Mouse (Mus musculus) left cerebral cortex, adult 8-10 months (tissue): ENCODE measurements around the gene Rpl36. TPM values are rescaled to one million over a fixed set of nuclear protein-coding genes. Genes with fewer than 3 reads are reported as not detected.

ENCODE experiments used
- DNase-seq, 2 experiments: peaks; one replicate each; pipeline ENCODE4 v3.0.0; 2022; ENCODE audit warnings: low spot score in 2 of 2
- total RNA-seq, 4 experiments: library from RNA; stranded (reverse); gene quantifications; 2 replicates each; pipeline ENCODE4 v1.2.4; 2022

Gene Rpl36
- total RNA-seq, 4 experiments from 2014 or later: 351 to 461 (median 392) TPM

- DNase-seq: no peak
Measured at GRCm38 (mm10) chr17:56647546-56647945, 34.3 kb downstream of the Rpl36 start.

GRCm38 (mm10) chr17:56651801-56652200, 38.6 kb downstream of the Rpl36 start:
- DNase-seq: no peak

DNA sequence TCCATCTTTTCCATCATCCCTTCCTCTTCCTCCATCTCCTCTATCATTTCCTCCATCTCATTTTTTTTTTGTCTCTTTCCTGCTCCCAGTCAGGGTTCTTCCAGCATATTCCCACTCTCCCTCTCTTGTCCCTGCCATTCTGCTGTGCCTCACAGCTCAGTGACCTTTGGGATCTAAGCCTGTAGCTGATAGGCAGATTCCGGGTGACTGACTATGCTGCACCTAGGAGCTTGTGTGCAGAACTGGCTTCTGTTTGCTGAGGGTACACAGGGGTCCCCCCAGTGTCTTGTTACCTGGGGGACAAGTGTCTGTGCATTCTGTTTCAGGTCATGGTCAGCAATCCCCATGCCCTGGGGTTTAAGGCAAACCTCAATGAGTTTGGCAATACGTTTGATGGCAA, 41.6 kb downstream of the Rpl36 start:
- DNase-seq: no peak

DNA sequence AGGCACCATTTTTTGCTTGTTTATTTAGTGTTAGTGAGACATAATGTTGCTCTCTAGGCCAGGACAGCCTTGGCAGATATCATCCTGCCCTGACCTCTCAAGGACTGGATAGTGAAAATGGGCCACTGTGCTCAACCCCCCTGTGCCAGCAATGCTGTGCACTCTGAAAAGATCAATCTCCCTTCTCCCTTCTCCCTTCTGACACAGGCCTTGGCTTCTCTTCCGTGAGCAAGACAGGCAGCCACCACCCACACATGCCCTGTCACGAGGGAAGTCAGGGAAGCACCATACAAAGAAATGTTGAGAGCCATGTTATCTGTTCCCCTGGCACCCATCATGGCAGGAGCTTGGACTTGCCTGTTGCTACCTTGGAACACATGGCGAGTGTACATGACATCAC, 42.1 kb downstream of the Rpl36 start:
- DNase-seq: no peak

- DNase-seq: no peak
Measured at GRCm38 (mm10) chr17:56656171-56656570, 43.0 kb downstream of the Rpl36 start.

DNA sequence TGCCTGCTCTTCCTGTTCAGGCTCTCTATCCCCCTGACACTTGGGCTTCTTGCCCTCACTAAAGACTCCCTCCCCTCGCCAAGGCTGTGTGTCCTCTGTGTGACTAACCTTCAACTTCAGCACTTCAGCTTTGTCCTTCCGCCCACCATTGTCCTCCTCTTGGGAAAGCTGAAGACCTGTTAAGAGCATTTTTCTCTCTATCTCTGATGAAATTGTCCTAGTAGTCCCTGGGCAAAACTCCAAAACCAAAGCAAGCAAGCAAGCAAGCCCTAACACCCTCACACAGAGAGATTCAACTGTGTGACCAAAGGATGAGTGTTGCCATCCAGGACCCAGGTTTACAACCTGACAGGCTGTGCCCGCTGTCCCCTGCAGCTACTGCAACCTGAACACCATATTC, 50.4 kb downstream of the Rpl36 start:
- DNase-seq: no peak

Other genes with a start within 250 kb of the Rpl36 start
- gene Ptprs, start 136.9 kb upstream of the Rpl36 start, total RNA-seq: 100 to 1,000 TPM; 559 to 588 (median 565) TPM
- gene Znrf4, start 101.0 kb upstream of the Rpl36 start, total RNA-seq: not detected
- 1 to 10 TPM; 1.1 to 1.8 (median 1.4) TPM for gene Gm20219, start 59.0 kb upstream of the Rpl36 start, total RNA-seq
- 100 to 1,000 TPM; 102 to 133 (median 112) TPM for gene Safb2, start 28.8 kb upstream of the Rpl36 start, total RNA-seq
- 100 to 1,000 TPM; 131 to 154 (median 146) TPM for gene Safb, start 28.6 kb upstream of the Rpl36 start, total RNA-seq
- 100 to 1,000 TPM; 147 to 180 (median 158) TPM for gene 2410015M20Rik, start 3.6 kb upstream of the Rpl36 start, total RNA-seq
- 10 to 100 TPM; 52.3 to 61.3 (median 59.0) TPM for gene Lonp1, start 13.5 kb downstream of the Rpl36 start, total RNA-seq
- 1 to 10 TPM in 2 of 4 experiments, under 1 TPM in 2; 0.79 to 1.7 (median 1.0) TPM for gene Catsperd, start 14.7 kb downstream of the Rpl36 start, total RNA-seq
- gene Ranbp3, start 59.9 kb downstream of the Rpl36 start, total RNA-seq: 10 to 100 TPM; 85.9 to 91.2 (median 88.2) TPM
- gene Ndufa11, start 104.4 kb downstream of the Rpl36 start, total RNA-seq: 100 to 1,000 TPM; 185 to 224 (median 208) TPM
- gene Vmac, start 104.6 kb downstream of the Rpl36 start, total RNA-seq: 10 to 100 TPM; 10.4 to 15.7 (median 13.8) TPM
- gene Nrtn, start 144.1 kb downstream of the Rpl36 start, total RNA-seq: 1 to 10 TPM; 4.0 to 4.5 (median 4.2) TPM
- gene Dus3l, start 151.3 kb downstream of the Rpl36 start, total RNA-seq: 10 to 100 TPM; 60.1 to 66.1 (median 60.8) TPM
- gene Prr22, start 156.8 kb downstream of the Rpl36 start, total RNA-seq: 1 to 10 TPM in 2 of 4 experiments, under 1 TPM in 2; 0.78 to 1.2 (median 0.99) TPM
- gene Rfx2, start 217.6 kb downstream of the Rpl36 start, total RNA-seq: 1 to 10 TPM; 2.1 to 4.1 (median 3.1) TPM